Mouse (Mus musculus) lung, adult 2 months (tissue): Measurements from ENCODE around the gene Slc35e2. TPM values are rescaled to one million over a fixed set of nuclear protein-coding genes. Genes with fewer than 3 reads are reported as not detected.

Experiments
- DNase-seq: peaks from one replicate; pipeline ENCODE4 v3.0.0; 2022
- H3K4me1 ChIP-seq: fragments of 200-500 bp; 2 replicates; pipeline ENCODE4 v1.6.1; 2011; ENCODE audit warnings: low read length; ENCODE audit not compliant: control insufficient read depth, insufficient read depth
- H3K4me3 ChIP-seq: fragments of 200-500 bp; replicated peaks from 2 replicates; pipeline ENCODE3; 2011; ENCODE audit warnings: low read depth, mild to moderate bottlenecking, control low read depth, low read length; ENCODE audit errors: extremely low read depth
- CTCF ChIP-seq: fragments of 200-500 bp; IDR thresholded peaks from 2 replicates; pipeline ENCODE4 v1.5.1; 2011; ENCODE audit warnings: mild to moderate bottlenecking, low read length, control low read depth; ENCODE audit not compliant: insufficient read depth
- POLR2A ChIP-seq: fragments of 200-500 bp; IDR thresholded peaks from 2 replicates; pipeline ENCODE4 v1.6.1; 2011; ENCODE audit warnings: low read depth, mild to moderate bottlenecking, control low read depth, low read length, borderline replicate concordance; ENCODE audit errors: extremely low read depth
- WGBS: fragments of 180-500 bp; shearing (Covaris S2); methylation state at CpG from one replicate; pipeline ENCODE4 v1.1.7; 2018; 5-methylcytosine and 5-hydroxymethylcytosine counted together
- polyA plus RNA-seq: library from polyadenylated mRNA; depleted of rRNA; stranded (reverse); fragments of >200 nt; gene quantifications from 2 replicates; pipeline ENCODE4 v1.2.3, GENCODE M21; 2012

Gene Slc35e2
- polyA plus RNA-seq, 1 experiment: 6.6 TPM

DNA sequence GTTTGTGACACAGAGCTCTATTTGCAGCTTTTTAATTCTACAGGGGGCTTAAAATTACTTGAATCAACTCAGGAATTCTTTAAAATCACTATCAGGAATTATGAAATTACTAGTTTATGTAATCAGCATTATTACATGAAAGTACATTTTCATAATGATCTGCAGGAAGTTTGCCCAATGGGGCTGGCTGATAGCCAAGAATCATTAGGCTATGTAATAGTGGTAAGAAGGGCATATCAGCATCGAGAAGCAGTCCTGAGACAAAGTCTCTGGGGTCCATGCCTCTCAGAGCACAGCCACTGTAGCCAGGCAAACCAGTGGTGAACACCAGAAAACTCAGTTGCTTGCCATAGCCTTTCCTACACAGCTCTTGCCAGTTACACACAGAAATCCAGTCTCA lies 7.4 kb upstream of the Slc35e2 start:
- H3K4me1 ChIP-seq: no peaks in the 10 kb centered on the region
- no peak overlapping the region for H3K4me3 ChIP-seq
- no peak for DNase-seq
- no peak for TF ChIP-seq CTCF
- TF ChIP-seq POLR2A: no peak
- WGBS: 27% methylated on average over 1 of the region's 1 CpGs

- TF ChIP-seq CTCF (no peak), POLR2A (no peak)
Observed at GRCm38 (mm10) chr4:155595777-155596176, 5.4 kb upstream of the Slc35e2 start.

GRCm38 (mm10) chr4:155596606-155597005 lies 4.6 kb upstream of the Slc35e2 start:
- no peak for DNase-seq
- 72% methylated on average over 5 of the region's 5 CpGs for WGBS
- TF ChIP-seq CTCF (no peak), POLR2A (no peak)

More at GRCm38 (mm10) chr4:155595777-155596176, 5.4 kb upstream of the Slc35e2 start:
- H3K4me1 ChIP-seq: no peaks in the 10 kb centered on the region
- WGBS: 61% methylated on average over 3 of the region's 3 CpGs
- DNase-seq: no peak
- H3K4me3 ChIP-seq: no peak overlapping the region

DNA sequence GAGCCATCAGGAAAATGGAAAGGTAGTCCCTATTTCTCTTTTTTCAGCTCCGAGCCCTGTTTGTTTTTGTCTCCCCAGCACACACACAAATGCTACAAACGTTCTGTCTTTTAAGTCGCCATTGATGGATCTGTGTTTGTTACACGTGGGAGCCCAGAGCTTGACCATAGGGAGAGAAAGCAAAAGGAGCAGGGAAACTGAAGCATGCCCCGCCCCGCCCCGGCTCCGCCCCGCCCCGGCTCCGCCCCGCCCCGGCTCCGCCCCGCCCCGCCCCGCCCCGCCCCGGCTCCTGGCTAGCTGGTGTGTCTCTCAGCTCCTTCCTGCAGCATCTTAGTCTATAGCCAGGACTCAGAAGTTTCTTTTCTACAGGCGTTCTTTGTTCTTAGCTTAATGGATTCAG lies 2.7 kb upstream of the Slc35e2 start:
- 16% methylated on average over 20 of the region's 20 CpGs for WGBS
- no peak for DNase-seq
- H3K4me1 ChIP-seq: peaks cover 2% of the 10 kb centered on the region; the same call in 1 of the 2 replicates
- TF ChIP-seq CTCF (no peak), POLR2A (no peak)
- no peak overlapping the region for H3K4me3 ChIP-seq

More at GRCm38 (mm10) chr4:155596606-155597005, 4.6 kb upstream of the Slc35e2 start:
- no peak overlapping the region for H3K4me3 ChIP-seq
- no peaks in the 10 kb centered on the region for H3K4me1 ChIP-seq

DNA sequence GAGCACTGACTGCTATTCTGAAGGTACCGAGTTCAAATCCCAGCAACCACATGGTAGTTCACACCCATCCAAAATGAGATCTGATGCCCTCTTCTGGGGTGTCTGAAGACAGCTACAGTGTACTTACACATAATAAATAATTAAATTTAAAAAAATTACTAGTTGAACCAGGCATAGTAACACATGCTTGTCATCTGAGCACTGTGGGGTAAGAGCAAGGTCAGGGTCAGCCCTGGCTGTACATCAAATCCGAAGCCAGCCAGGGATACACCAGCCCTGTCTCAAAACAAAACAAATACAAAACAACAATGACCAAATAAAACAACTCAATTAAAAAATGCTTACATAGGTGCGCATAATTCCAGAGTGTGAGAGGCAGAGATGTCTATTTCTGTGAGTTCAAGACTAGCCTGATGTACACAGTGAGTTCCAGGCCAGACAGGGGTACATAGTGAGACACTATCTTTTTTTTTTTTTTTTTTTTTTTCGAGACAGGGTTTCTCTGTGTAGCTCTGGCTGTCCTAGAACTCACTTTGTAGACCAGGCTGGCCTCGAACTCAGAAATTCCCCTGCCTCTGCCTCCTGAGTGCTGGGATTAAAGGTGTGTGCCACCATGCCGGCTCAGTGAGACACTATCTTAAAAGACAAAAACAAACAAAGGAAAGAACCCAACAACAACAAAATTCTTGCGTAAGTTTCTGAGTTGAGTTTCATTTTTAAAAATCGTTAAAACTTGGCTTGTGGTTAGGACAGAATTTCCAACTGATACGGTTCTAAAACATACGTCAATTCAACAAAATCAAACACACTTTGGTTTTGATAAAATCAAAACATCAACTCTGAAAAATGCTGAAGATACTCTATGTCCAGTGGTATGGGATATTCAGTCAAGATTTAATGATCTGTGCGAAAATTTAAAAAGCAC lies 1.1 kb upstream of the Slc35e2 start:
- H3K4me3 ChIP-seq: peak overlapping the region; percentile 45

GRCm38 (mm10) chr4:155601997-155602456 lies 811 bp downstream of the Slc35e2 start:
- 1% methylated on average over 31 of the region's 31 CpGs for WGBS
- Histone ChIP-seq H3K4me3 (peak overlapping the region; percentile 96), H3K4me1 (peaks cover 2% of the 10 kb centered on the region; the same call in 1 of the 2 replicates)
- TF ChIP-seq POLR2A: no peak
- no peak for TF ChIP-seq CTCF
- DNase-seq: no peak

More for the DNA sequence above, 1.1 kb upstream of the Slc35e2 start:
- no peak for TF ChIP-seq POLR2A
- TF ChIP-seq CTCF: no peak
- 62% methylated on average over 11 of the region's 11 CpGs for WGBS
- H3K4me1 ChIP-seq: peaks cover 2% of the 10 kb centered on the region; the same call in 1 of the 2 replicates
- no peak for DNase-seq

DNA sequence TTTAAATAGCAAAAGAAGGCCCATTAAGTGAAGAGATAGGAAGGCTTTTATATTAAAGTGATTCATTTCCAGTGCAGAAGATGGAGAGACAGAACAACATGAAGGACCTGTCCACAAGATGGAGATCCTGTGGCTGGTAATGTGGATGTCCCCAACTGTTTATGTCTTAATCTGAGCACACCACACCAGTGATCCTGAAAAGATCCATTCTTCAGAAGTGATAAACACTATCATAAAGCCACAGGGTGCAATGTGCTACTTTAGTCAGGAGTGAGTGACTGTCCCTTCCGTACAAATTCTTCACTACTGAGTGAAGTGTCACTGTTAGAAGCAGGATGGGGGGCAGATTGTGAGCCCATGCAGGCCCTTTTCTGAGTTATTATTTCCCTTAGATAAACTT lies 1.5 kb downstream of the Slc35e2 start:
- TF ChIP-seq POLR2A (no peak), CTCF (no peak)
- H3K4me3 ChIP-seq: peak overlapping the region; percentile 9
- 83% methylated on average over 1 of the region's 1 CpGs for WGBS

GRCm38 (mm10) chr4:155603801-155604200 lies 2.6 kb downstream of the Slc35e2 start:
- WGBS: 93% methylated on average over 6 of the region's 6 CpGs
- Histone ChIP-seq H3K4me1 (peaks cover 2% of the 10 kb centered on the region; the same call in 1 of the 2 replicates), H3K4me3 (no peak overlapping the region)
- no peak for DNase-seq
- TF ChIP-seq CTCF (no peak), POLR2A (no peak)

More for the DNA sequence above, 1.5 kb downstream of the Slc35e2 start:
- DNase-seq: no peak
- peaks cover 2% of the 10 kb centered on the region; the same call in 1 of the 2 replicates for H3K4me1 ChIP-seq

DNA sequence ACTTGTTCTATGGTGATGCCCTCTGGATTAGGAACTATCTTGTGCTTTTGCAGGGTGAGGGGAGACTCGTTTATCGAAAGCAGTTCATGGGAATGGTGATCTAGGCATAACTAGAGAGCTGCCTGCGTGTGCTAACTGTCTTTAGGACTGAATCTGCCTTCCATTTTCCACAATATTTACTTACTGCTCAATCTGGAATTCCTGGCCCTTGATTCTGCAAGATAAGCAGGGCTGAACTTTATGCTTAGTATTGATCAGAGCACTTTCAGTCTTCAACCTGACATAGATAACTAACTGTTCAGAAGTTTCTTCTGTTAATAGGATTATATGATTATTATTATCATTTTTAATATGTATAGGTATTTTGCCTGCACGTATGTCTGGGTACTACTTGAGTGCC lies 3.9 kb downstream of the Slc35e2 start:
- WGBS: 93% methylated on average over 4 of the region's 4 CpGs
- TF ChIP-seq POLR2A (no peak), CTCF (no peak)
- H3K4me3 ChIP-seq: no peak overlapping the region
- DNase-seq: no peak
- H3K4me1 ChIP-seq: peaks cover 2% of the 10 kb centered on the region; the same call in 1 of the 2 replicates

- no peak for DNase-seq
- Histone ChIP-seq H3K4me3 (no peak overlapping the region), H3K4me1 (peaks cover 2% of the 10 kb centered on the region; the same call in 1 of the 2 replicates)
- no peak for TF ChIP-seq CTCF
- 68% methylated on average over 2 of the region's 2 CpGs for WGBS
Observed at GRCm38 (mm10) chr4:155606825-155607224, 5.6 kb downstream of the Slc35e2 start.
